Mouse (Mus musculus) frontal cortex, adult 2 months (tissue): Measurements from ENCODE around the gene Olfr875. TPM values are rescaled to one million over a fixed set of nuclear protein-coding genes. Genes with fewer than 3 reads are reported as not detected.

Source experiments
- polyA plus RNA-seq: library from polyadenylated mRNA; depleted of rRNA; stranded (reverse); fragments of >200 nt; gene quantifications from 2 replicates; pipeline ENCODE4 v1.2.3, GENCODE M21; 2012; rRNA removed

Olfr875 gene
- polyA plus RNA-seq, 1 experiment = not detected

Other genes starting within 250 kb of the Olfr875 start
- 28.9 and 31.3 TPM in 2 replicates for gene Esam, start 243.8 kb upstream of the Olfr875 start, polyA plus RNA-seq
- gene Vsig2, start 232.6 kb upstream of the Olfr875 start, polyA plus RNA-seq = 6.0 and 6.4 TPM in 2 replicates
- gene Nrgn, start 219.0 kb upstream of the Olfr875 start, polyA plus RNA-seq = 1,218 and 1,912 TPM in 2 replicates
- 14.2 and 14.5 TPM in 2 replicates for gene Siae, start 216.2 kb upstream of the Olfr875 start, polyA plus RNA-seq
- gene Spa17, start 158.1 kb upstream of the Olfr875 start, polyA plus RNA-seq = 6.7 and 7.1 TPM in 2 replicates
- gene Tbrg1, start 114.5 kb upstream of the Olfr875 start, polyA plus RNA-seq = 42.0 and 43.7 TPM in 2 replicates
- gene Panx3, start 102.6 kb upstream of the Olfr875 start, polyA plus RNA-seq = 0.08 TPM in 1 of 2 replicates, not detected in the other
- 0.10 TPM in 1 of 2 replicates, not detected in the other for gene Olfr160, start 55.6 kb upstream of the Olfr875 start, polyA plus RNA-seq
- 0.11 TPM in 1 of 2 replicates, not detected in the other for gene Olfr874, start 26.8 kb upstream of the Olfr875 start, polyA plus RNA-seq
- gene Olfr876, start 31.2 kb downstream of the Olfr875 start, polyA plus RNA-seq = not detected in 2 replicates
- 0.28 and 0.34 TPM in 2 replicates for gene Olfr877, start 82.4 kb downstream of the Olfr875 start, polyA plus RNA-seq
- not detected in 2 replicates for gene Olfr145, start 124.9 kb downstream of the Olfr875 start, polyA plus RNA-seq
- 0.04 TPM in 1 of 2 replicates, not detected in the other for gene Olfr878, start 146.0 kb downstream of the Olfr875 start, polyA plus RNA-seq
- not detected in 2 replicates for gene Olfr881, start 220.0 kb downstream of the Olfr875 start, polyA plus RNA-seq